Mouse (Mus musculus) liver, adult 2 months (tissue): ENCODE data around the gene Plekhg2. TPM values are rescaled to one million over a fixed set of nuclear protein-coding genes. Genes with fewer than 3 reads are reported as not detected.

ENCODE experiments used
- DNase-seq: peaks from one replicate; pipeline ENCODE4 v3.0.0-alpha.2; 2011; ENCODE audit warnings: low read depth, low spot score; ENCODE audit errors: extremely low read depth
- H3K27ac ChIP-seq: fragments of 200-500 bp; replicated peaks from 2 replicates; pipeline ENCODE4 v1.5.1; 2012; ENCODE audit warnings: low read depth, mild to moderate bottlenecking, control low read depth, inconsistent platforms, low read length; ENCODE audit not compliant: insufficient read depth
- H3K27me3 ChIP-seq: fragments of 200-500 bp; 2 replicates; pipeline ENCODE4 v1.6.1; 2012; ENCODE audit warnings: mild to moderate bottlenecking, moderate library complexity, low read length, inconsistent platforms; ENCODE audit not compliant: control insufficient read depth, insufficient read depth
- H3K36me3 ChIP-seq: fragments of 200-500 bp; 2 replicates; pipeline ENCODE4 v1.6.1; 2012; ENCODE audit warnings: low read length, inconsistent platforms; ENCODE audit not compliant: control insufficient read depth, insufficient read depth
- H3K4me1 ChIP-seq: fragments of 200-500 bp; 2 replicates; pipeline ENCODE4 v1.6.1; 2011; ENCODE audit warnings: low read length; ENCODE audit not compliant: control insufficient read depth, insufficient read depth
- H3K4me3 ChIP-seq: fragments of 200-500 bp; 2 replicates; pipeline ENCODE4 v1.5.1; 2011; ENCODE audit warnings: low read depth, mild to moderate bottlenecking, control low read depth, low read length, moderate library complexity; ENCODE audit not compliant: insufficient read depth
- H3K79me2 ChIP-seq: fragments of 200-500 bp; 2 replicates; pipeline ENCODE4 v1.6.1; 2012; ENCODE audit warnings: inconsistent platforms, mild to moderate bottlenecking, low read length, moderate library complexity; ENCODE audit not compliant: control insufficient read depth, insufficient read depth
- H3K9ac ChIP-seq: fragments of 200-500 bp; 2 replicates; pipeline ENCODE4 v1.6.1; 2012; ENCODE audit warnings: low read depth, mild to moderate bottlenecking, control low read depth, inconsistent platforms, low read length
- CTCF ChIP-seq: fragments of 200-500 bp; IDR thresholded peaks from 2 replicates; pipeline ENCODE4 v1.5.1; 2011; ENCODE audit warnings: low read depth, low read length, control low read depth
- POLR2A ChIP-seq: fragments of 200-500 bp; IDR thresholded peaks from 2 replicates; pipeline ENCODE4 v1.6.1; 2011; ENCODE audit warnings: low read length, control low read depth; ENCODE audit not compliant: insufficient read depth; ENCODE audit errors: extremely low read depth
- WGBS: fragments of 180-500 bp; shearing (Covaris S2); methylation state at CpG from one replicate; pipeline ENCODE4 v1.1.7; 2018; 5-methylcytosine and 5-hydroxymethylcytosine counted together
- polyA plus RNA-seq: library from polyadenylated mRNA; depleted of rRNA; stranded (reverse); fragments of >200 nt; gene quantifications from 2 replicates; pipeline ENCODE4 v1.2.3, GENCODE M21; 2012
- total RNA-seq: library from RNA; depleted of rRNA; stranded (reverse); fragments of >200 nt; gene quantifications from 2 replicates; pipeline ENCODE4 v1.2.3, GENCODE M21; 2014

Gene Plekhg2
- total and polyA plus RNA-seq, 2 experiments: 0.65 to 3.5 TPM

GRCm38 (mm10) chr7:28410841-28411475 lies 38.6 kb upstream of the Plekhg2 start:
- no peak for TF ChIP-seq POLR2A
- no peak for TF ChIP-seq CTCF
- DNase-seq: peak; percentile 42
- no peaks in the 10 kb centered on the region for H3K4me1 ChIP-seq

DNA sequence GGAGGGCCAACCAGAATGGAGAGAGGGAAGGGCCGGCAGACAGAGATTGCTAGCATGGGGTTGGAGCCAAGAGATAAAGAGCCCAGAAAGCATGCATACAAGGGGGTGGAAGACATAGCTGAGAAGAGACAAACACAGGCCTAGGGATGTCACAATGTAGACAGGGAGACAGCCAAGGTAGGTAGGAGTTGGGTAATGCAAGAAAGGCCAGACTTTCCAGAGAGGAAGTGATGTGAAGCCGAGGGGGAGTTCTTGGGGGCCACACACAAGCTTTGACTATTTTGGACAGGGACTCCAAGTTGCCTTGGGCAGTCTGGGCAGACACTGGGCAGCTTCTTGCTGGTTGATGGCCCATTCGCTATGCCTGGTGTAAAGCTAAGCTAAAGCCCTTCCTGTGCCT lies 29.5 kb upstream of the Plekhg2 start:
- no peak for TF ChIP-seq POLR2A
- TF ChIP-seq CTCF: no peak
- H3K9ac ChIP-seq: no peak overlapping the region
- no peak overlapping the region for H3K4me3 ChIP-seq
- H3K79me2 ChIP-seq: no peaks in the 10 kb centered on the region
- no peaks in the 10 kb centered on the region for H3K27me3 ChIP-seq
- no peak for DNase-seq
- WGBS: 65% methylated on average over 3 of the region's 3 CpGs
- no peaks in the 10 kb centered on the region for H3K4me1 ChIP-seq
- no peak overlapping the region for H3K27ac ChIP-seq
- peaks cover 42% of the 10 kb centered on the region for H3K36me3 ChIP-seq

More at GRCm38 (mm10) chr7:28410841-28411475, 38.6 kb upstream of the Plekhg2 start:
- Histone ChIP-seq H3K4me3 (no peak overlapping the region), H3K9ac (no peak overlapping the region), H3K36me3 (peaks cover 24% of the 10 kb centered on the region), H3K27ac (peak overlapping the region; percentile 44), H3K79me2 (no peaks in the 10 kb centered on the region), H3K27me3 (no peaks in the 10 kb centered on the region)
- 65% methylated on average over 3 of the region's 3 CpGs for WGBS

DNA sequence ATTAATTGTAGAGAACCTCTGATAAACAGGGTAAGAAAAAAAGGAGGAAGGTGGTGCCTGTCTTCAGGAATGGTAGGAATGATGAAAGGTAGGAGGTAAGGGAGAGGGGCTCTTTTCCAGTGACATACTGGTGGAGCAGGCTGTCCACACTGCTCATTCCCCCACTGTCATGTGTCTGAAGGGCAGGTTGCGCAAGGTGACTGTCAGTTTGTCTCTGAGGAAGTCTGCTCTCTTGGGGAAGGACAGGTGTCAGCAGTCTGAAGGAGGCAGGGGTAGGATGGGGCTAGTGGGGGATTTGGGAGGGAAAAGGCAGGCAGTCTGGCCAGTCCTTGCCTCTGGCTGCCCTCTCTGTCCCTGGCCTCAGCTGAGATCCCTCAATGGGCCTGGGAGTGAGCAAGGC lies 28.6 kb upstream of the Plekhg2 start:
- DNase-seq: no peak
- Histone ChIP-seq H3K4me3 (no peak overlapping the region), H3K27ac (no peak overlapping the region), H3K36me3 (peaks cover 48% of the 10 kb centered on the region), H3K4me1 (no peaks in the 10 kb centered on the region), H3K9ac (no peak overlapping the region), H3K79me2 (no peaks in the 10 kb centered on the region), H3K27me3 (no peaks in the 10 kb centered on the region)
- WGBS: 88% methylated on average over 1 of the region's 1 CpGs
- TF ChIP-seq CTCF: no peak
- TF ChIP-seq POLR2A: no peak

DNA sequence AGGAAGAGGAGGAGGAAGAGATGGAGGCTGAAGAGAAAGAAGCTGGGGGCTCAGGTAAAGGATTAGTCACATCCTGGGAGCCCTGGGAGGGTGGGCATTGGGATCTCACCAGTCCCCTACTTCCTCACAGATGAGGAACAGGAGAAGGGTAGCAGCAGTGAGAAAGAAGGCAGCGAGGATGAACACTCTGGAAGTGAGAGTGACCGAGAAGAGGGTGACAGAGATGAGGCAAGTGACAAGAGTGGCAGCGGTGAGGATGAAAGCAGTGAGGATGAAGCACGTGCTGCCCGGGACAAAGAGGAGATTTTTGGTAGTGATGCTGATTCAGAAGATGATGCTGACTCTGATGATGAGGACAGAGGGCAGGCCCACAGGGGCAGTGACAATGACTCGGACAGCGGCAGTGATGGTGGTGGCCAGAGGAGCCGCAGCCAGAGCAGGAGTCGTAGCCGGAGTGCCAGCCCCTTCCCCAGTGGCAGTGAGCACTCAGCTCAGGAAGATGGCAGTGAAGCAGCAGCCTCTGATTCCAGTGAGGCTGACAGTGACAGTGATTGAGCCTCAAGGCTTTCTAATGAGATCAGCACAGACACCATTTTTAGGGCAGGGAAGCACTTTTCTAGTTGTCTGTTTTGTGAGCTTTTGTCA lies 26.4 kb upstream of the Plekhg2 start:
- no peak for DNase-seq
- no peak for TF ChIP-seq POLR2A
- TF ChIP-seq CTCF: no peak
- Histone ChIP-seq H3K36me3 (peaks cover 40% of the 10 kb centered on the region), H3K9ac (no peak overlapping the region), H3K79me2 (0 out of 2 replicates have a peak, but pooled peaks cover under 1% of the 10 kb centered on the region), H3K4me1 (peaks cover under 1% of the 10 kb centered on the region), H3K27me3 (no peaks in the 10 kb centered on the region), H3K4me3 (no peak overlapping the region), H3K27ac (no peak overlapping the region)
- 94% methylated on average over 10 of the region's 10 CpGs for WGBS

DNA sequence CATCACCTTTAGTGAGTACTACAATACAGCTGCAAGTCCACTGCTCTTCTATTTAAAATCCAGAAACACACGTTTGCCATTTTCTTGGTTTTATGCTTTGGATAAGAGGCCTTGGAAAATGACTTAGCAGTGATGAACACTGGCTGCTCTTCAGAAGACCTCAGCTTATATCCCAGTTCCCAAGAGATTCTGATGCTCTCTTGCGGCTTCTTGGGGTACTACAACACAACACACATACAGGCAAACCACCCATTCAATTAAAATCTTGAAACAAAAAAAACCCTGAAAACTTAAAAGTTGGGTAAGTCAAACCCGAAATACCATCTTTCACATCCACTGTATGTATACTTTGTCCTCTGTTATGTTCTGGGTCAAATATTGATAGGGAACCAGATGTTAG lies 25.6 kb upstream of the Plekhg2 start:
- Histone ChIP-seq H3K9ac (no peak overlapping the region), H3K27me3 (no peaks in the 10 kb centered on the region), H3K4me3 (no peak overlapping the region), H3K27ac (no peak overlapping the region), H3K4me1 (peaks cover 6% of the 10 kb centered on the region), H3K36me3 (peaks cover 37% of the 10 kb centered on the region), H3K79me2 (peaks cover 8% of the 10 kb centered on the region; the same call in 1 of the 2 replicates)
- TF ChIP-seq POLR2A (no peak), CTCF (no peak)
- no peak for DNase-seq
- 73% methylated on average over 3 of the region's 3 CpGs for WGBS

- Histone ChIP-seq H3K4me1 (peaks cover 11% of the 10 kb centered on the region), H3K4me3 (no peak overlapping the region), H3K27ac (no peak overlapping the region), H3K27me3 (no peaks in the 10 kb centered on the region), H3K36me3 (peaks cover 36% of the 10 kb centered on the region), H3K9ac (no peak overlapping the region), H3K79me2 (peaks cover 11% of the 10 kb centered on the region; the same call in 1 of the 2 replicates)
- TF ChIP-seq CTCF (no peak), POLR2A (no peak)
- no peak for DNase-seq
- 90% methylated on average over 4 of the region's 4 CpGs for WGBS
These were observed 23.0 kb upstream of the Plekhg2 start for GRCm38 (mm10) chr7:28395425-28395824.
